Mouse (Mus musculus) heart, adult 10 weeks (tissue): Measurements from ENCODE around the gene Mrvi1. TPM values are rescaled to one million over a fixed set of nuclear protein-coding genes. Genes with fewer than 3 reads are reported as not detected.

Experiments
- polyA plus RNA-seq: library from polyadenylated mRNA; stranded (reverse); fragments of 350-450 nt; fragmentation: Illumina TruSeq; extraction: RNeasy Lipid Tissue Mini Kit (QIAGEN cat#74804); gene quantifications from one replicate; pipeline ENCODE4 v1.2.3, GENCODE M21; 2014; ENCODE audit warnings: low read depth, low replicate concordance

Mrvi1 gene
- 18.1 TPM for polyA plus RNA-seq

GRCm38 (mm10) chr7:110982053-110982705 is at the start of gene Mrvi1:
Gene Mrvi1, minus strand, starts transcription at chr7:110982461.

GRCm38 (mm10) chr7:111028281-111029045 is 46.2 kb upstream of the Mrvi1 start, which contains the start of gene Ctr9:
Gene Ctr9, plus strand, starts transcription at chr7:111028951.

GRCm38 (mm10) chr7:110862751-110863289 is 119.4 kb downstream of the Mrvi1 start, which contains the start of gene Lyve1:
Gene Lyve1, minus strand, starts transcription at chr7:110863239.

GRCm38 (mm10) chr7:110843916-110844874 is 138.1 kb downstream of the Mrvi1 start, which contains the start of gene Rnf141:
Gene Rnf141, minus strand, starts transcription at chr7:110844457.

Other genes starting within 250 kb of the Mrvi1 start
- gene Ampd3, start 214.3 kb downstream of the Mrvi1 start, polyA plus RNA-seq = 34.5 TPM
- gene Rnf141, start 138.0 kb downstream of the Mrvi1 start, polyA plus RNA-seq = 28.9 TPM
- gene Lyve1, start 119.2 kb downstream of the Mrvi1 start, polyA plus RNA-seq = 21.9 TPM
- gene Ctr9, start 46.5 kb upstream of the Mrvi1 start, polyA plus RNA-seq = 14.2 TPM
- 594 TPM for gene Eif4g2, start 100.6 kb upstream of the Mrvi1 start, polyA plus RNA-seq